Mouse (Mus musculus) brain, embryonic 18.5 days (tissue): ENCODE data around the gene Gm6164.
"Not testable (repeated sequence)": the region's sequence is repeated elsewhere in the genome, so short reads cannot be mapped to it uniquely, and the experiment has no call there.

Source experiments
- DNase-seq: peaks from one replicate; pipeline ENCODE4 v3.0.0-alpha.2; 2012; ENCODE audit warnings: low read depth, low spot score

Gene Gm6164

GRCm38 (mm10) chr7:20205507-20205906, at the start of gene Gm6164:
Gene Gm6164, minus strand, starts transcription at chr7:20205607.
- not testable (repeated sequence) for DNase-seq

GRCm38 (mm10) chr7:20233728-20234127, 28.3 kb upstream of the Gm6164 start, which contains the start of gene Gm4498:
Gene Gm4498, minus strand, starts transcription at chr7:20233828.
- not testable (repeated sequence) for DNase-seq

GRCm38 (mm10) chr7:20193410-20193809, 12.0 kb downstream of the Gm6164 start, which contains the start of gene Vmn1r95:
Gene Vmn1r95, plus strand, starts transcription at chr7:20193710.
- not testable (repeated sequence) for DNase-seq

GRCm38 (mm10) chr7:20168277-20168676, 37.1 kb downstream of the Gm6164 start, which contains the start of gene Vmn1r94:
Gene Vmn1r94, minus strand, starts transcription at chr7:20168377.
- not testable (repeated sequence) for DNase-seq
